Mouse (Mus musculus) lung, embryonic 16.5 days (tissue): ENCODE data around the gene Enho. TPM values are rescaled to one million over a fixed set of nuclear protein-coding genes. Genes with fewer than 3 reads are reported as not detected.
A peak's percentile ranks its signal among the peaks of the same experiment; 100 is the strongest.

Experiments
- ATAC-seq: fragments of 200-750 bp; cut with Nextera tagmentation; 2 replicates; pipeline ENCODE4 v1.8.0; 2017; ENCODE audit warnings: low read depth, mild to moderate bottlenecking, moderate library complexity
- H3K27ac ChIP-seq: fragments of 300-500 bp; sonication (generic); 2 replicates; pipeline ENCODE4 v1.5.1; 2014; ENCODE audit warnings: mild to moderate bottlenecking, control low read depth, low read length
- H3K27me3 ChIP-seq: fragments of 300-500 bp; sonication (generic); 2 replicates; pipeline ENCODE4 v1.6.1; 2014; ENCODE audit warnings: low read depth, low read length, mixed read lengths; ENCODE audit not compliant: control insufficient read depth, insufficient read depth
- H3K36me3 ChIP-seq: fragments of 300-500 bp; sonication (generic); 2 replicates; pipeline ENCODE4 v1.6.1; 2014; ENCODE audit warnings: low read length; ENCODE audit not compliant: control insufficient read depth, insufficient read depth
- H3K4me1 ChIP-seq: fragments of 300-500 bp; sonication (generic); replicated peaks from 2 replicates; pipeline ENCODE4 v1.6.1; 2014; ENCODE audit warnings: low read length, mixed read lengths; ENCODE audit not compliant: control insufficient read depth, insufficient read depth
- H3K4me2 ChIP-seq: fragments of 300-500 bp; sonication (generic); 2 replicates; pipeline ENCODE4 v1.6.1; 2014; ENCODE audit warnings: low read depth, low read length, control low read depth
- H3K4me3 ChIP-seq: fragments of 300-500 bp; sonication (generic); 2 replicates; pipeline ENCODE4 v1.5.1; 2014; ENCODE audit warnings: mild to moderate bottlenecking, low read length, control low read depth
- H3K9ac ChIP-seq: fragments of 300-500 bp; sonication (generic); 2 replicates; pipeline ENCODE4 v1.6.1; 2014; ENCODE audit warnings: low read length, control low read depth
- H3K9me3 ChIP-seq: fragments of 300-500 bp; sonication (generic); 2 replicates; pipeline ENCODE4 v1.6.1; 2016; ENCODE audit warnings: low read length; ENCODE audit not compliant: control insufficient read depth
- WGBS: fragments of 180-500 bp; shearing (Covaris S2); extraction: QIAGEN DNeasy Blood & Tissue Kit; methylation state at CpG from one replicate; pipeline ENCODE4 v1.1.7; 2014; 5-methylcytosine and 5-hydroxymethylcytosine counted together
- polyA plus RNA-seq: library from polyadenylated mRNA; unstranded; fragments of >200 nt; fragmentation: Nextera tagmentation; extraction: Ambion mirVana; gene quantifications from 2 replicates; pipeline ENCODE4 v1.2.1, GENCODE M21; 2015

Gene Enho
- polyA plus RNA-seq, 1 experiment from 2014 or later, result 7.8 TPM

DNA sequence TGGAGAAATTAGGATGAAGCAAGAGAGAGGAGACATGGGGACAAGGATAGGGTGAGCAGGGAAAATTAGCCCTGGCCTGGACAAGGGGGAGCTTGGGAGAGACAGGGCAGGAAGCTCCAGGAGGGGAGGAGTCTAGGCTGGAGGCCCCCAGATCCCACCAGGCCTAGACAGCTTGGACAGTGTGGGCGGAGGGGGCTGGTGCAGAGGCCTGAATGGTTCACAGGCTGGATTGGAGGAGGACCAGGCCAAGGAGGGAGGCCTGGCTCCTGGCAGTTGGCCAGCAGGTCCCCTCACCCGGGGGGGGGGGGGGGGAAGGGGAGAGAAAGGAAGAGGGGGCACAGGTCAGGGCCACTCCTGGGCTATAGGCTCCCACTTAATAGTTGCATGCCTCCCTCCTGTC, 39.2 kb upstream of the Enho start:
- WGBS, result 57% methylated on average over 1 of the region's 2 CpGs
- Histone ChIP-seq H3K9ac (no peak overlapping the region), H3K27ac (0 out of 2 replicates have a peak overlapping the region, but pooled peaks have one; percentile 13), H3K36me3 (no peaks in the 10 kb centered on the region), H3K4me2 (no peak overlapping the region), H3K9me3 (no peaks in the 10 kb centered on the region), H3K4me1 (peaks cover 38% of the 10 kb centered on the region), H3K27me3 (peaks cover 2% of the 10 kb centered on the region; the same call in 1 of the 2 replicates), H3K4me3 (no peak overlapping the region)
- no peak for ATAC-seq

- WGBS, result 48% methylated on average over 6 of the region's 6 CpGs
- ATAC-seq, result no peak
- Histone ChIP-seq H3K27me3 (peaks cover 2% of the 10 kb centered on the region; the same call in 1 of the 2 replicates), H3K36me3 (no peaks in the 10 kb centered on the region), H3K4me1 (peaks cover 38% of the 10 kb centered on the region), H3K4me3 (no peak overlapping the region), H3K9ac (no peak overlapping the region), H3K27ac (0 out of 2 replicates have a peak overlapping the region, but pooled peaks have one; percentile 13), H3K4me2 (no peak overlapping the region), H3K9me3 (no peaks in the 10 kb centered on the region)
Observed at GRCm38 (mm10) chr4:41678863-41679262, 38.7 kb upstream of the Enho start.

DNA sequence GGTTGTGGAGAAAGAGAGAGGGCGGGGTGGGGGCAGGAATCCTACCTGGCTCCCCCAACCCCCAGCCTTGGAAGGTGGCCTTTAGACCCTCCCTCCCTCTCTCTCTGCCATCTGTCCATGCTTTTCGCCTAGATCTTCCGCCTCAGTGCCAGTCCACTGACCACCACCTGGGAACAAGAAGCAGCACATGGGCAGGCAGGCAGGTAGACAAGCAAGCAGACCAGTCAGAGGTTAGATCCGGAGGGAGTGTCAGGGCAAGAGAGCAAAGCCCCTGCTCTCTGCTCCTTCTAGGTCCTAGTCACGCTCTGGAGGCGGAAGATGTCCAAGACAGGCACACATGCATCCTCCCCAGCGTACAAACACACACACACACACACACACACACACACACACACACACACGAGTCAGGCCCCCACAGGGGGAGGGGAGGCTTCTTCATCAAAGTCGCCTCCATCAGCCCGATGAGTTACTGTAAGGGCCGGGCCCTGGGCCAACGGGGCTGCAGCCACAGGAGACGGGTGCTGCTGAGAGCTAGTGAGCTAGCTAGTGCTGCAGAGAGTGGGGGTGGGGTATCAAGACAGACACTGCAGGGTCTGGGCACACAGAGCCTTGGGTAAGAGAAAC, 37.0 kb upstream of the Enho start:
- 37% methylated on average over 13 of the region's 13 CpGs for WGBS
- Histone ChIP-seq H3K4me3 (no peak overlapping the region), H3K36me3 (no peaks in the 10 kb centered on the region), H3K4me1 (peaks cover 39% of the 10 kb centered on the region), H3K27me3 (no peaks in the 10 kb centered on the region), H3K9me3 (no peaks in the 10 kb centered on the region), H3K9ac (no peak overlapping the region), H3K27ac (peak overlapping the region; percentile 55), H3K4me2 (no peak overlapping the region)
- ATAC-seq, result peak; percentile 82

- Histone ChIP-seq H3K36me3 (no peaks in the 10 kb centered on the region), H3K4me2 (no peak overlapping the region), H3K9me3 (no peaks in the 10 kb centered on the region), H3K27me3 (no peaks in the 10 kb centered on the region), H3K4me3 (no peak overlapping the region), H3K4me1 (peaks cover 41% of the 10 kb centered on the region), H3K27ac (peak overlapping the region; percentile 55), H3K9ac (no peak overlapping the region)
- no peak for ATAC-seq
- 41% methylated on average over 17 of the region's 17 CpGs for WGBS
Observed at GRCm38 (mm10) chr4:41676248-41677005, 36.3 kb upstream of the Enho start.

DNA sequence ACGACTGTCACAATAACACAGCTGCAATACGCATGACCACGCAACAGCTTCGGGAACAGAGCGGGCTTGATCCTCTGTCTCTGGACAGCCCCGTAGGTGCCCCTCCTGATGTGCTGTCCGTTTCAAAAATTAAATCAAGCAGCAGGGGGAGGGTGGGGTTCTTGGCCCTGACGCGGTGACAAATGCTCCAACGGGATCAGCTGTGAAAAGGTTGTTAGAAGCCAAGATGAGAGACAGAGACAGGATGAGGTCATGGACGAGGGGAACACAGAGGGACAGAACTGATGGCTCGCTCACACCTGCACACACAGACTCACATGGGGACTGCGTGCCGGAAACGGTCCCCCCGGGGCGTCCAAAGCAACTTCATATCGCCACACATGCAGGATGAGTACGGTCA, 33.1 kb upstream of the Enho start:
- 61% methylated on average over 19 of the region's 19 CpGs for WGBS
- no peaks in the 10 kb centered on the region for H3K9me3 ChIP-seq
- no peaks in the 10 kb centered on the region for H3K27me3 ChIP-seq

GRCm38 (mm10) chr4:41672522-41672963, 32.4 kb upstream of the Enho start:
- no peak overlapping the region for H3K9ac ChIP-seq
- H3K4me2 ChIP-seq, result no peak overlapping the region
- no peaks in the 10 kb centered on the region for H3K9me3 ChIP-seq
- no peak overlapping the region for H3K4me3 ChIP-seq
- peaks cover 26% of the 10 kb centered on the region for H3K4me1 ChIP-seq
- WGBS, result 41% methylated on average over 8 of the region's 8 CpGs
- no peak overlapping the region for H3K27ac ChIP-seq
- no peaks in the 10 kb centered on the region for H3K27me3 ChIP-seq
- no peak for ATAC-seq
- no peaks in the 10 kb centered on the region for H3K36me3 ChIP-seq

More for the DNA sequence above, 33.1 kb upstream of the Enho start:
- H3K4me1 ChIP-seq, result peaks cover 30% of the 10 kb centered on the region
- H3K36me3 ChIP-seq, result no peaks in the 10 kb centered on the region
- no peak overlapping the region for H3K4me2 ChIP-seq
- no peak overlapping the region for H3K27ac ChIP-seq
- H3K4me3 ChIP-seq, result no peak overlapping the region
- no peak overlapping the region for H3K9ac ChIP-seq
- ATAC-seq, result no peak

GRCm38 (mm10) chr4:41671963-41672480, 31.9 kb upstream of the Enho start:
- Histone ChIP-seq H3K4me3 (no peak overlapping the region), H3K4me2 (no peak overlapping the region), H3K9ac (no peak overlapping the region), H3K27ac (no peak overlapping the region), H3K27me3 (no peaks in the 10 kb centered on the region), H3K36me3 (no peaks in the 10 kb centered on the region), H3K4me1 (peaks cover 21% of the 10 kb centered on the region), H3K9me3 (no peaks in the 10 kb centered on the region)
- ATAC-seq, result no peak
- 48% methylated on average over 8 of the region's 8 CpGs for WGBS

GRCm38 (mm10) chr4:41671500-41671899, 31.4 kb upstream of the Enho start:
- Histone ChIP-seq H3K4me3 (no peak overlapping the region), H3K9me3 (no peaks in the 10 kb centered on the region), H3K4me2 (no peak overlapping the region), H3K36me3 (no peaks in the 10 kb centered on the region), H3K9ac (no peak overlapping the region), H3K27me3 (no peaks in the 10 kb centered on the region), H3K27ac (no peak overlapping the region), H3K4me1 (peaks cover 16% of the 10 kb centered on the region)
- WGBS, result 39% methylated on average over 5 of the region's 5 CpGs
- no peak for ATAC-seq

GRCm38 (mm10) chr4:41670836-41671235, 30.7 kb upstream of the Enho start:
- Histone ChIP-seq H3K9me3 (no peaks in the 10 kb centered on the region), H3K27me3 (no peaks in the 10 kb centered on the region), H3K4me2 (no peak overlapping the region), H3K27ac (no peak overlapping the region), H3K4me3 (no peak overlapping the region), H3K36me3 (no peaks in the 10 kb centered on the region), H3K9ac (no peak overlapping the region), H3K4me1 (peaks cover 10% of the 10 kb centered on the region)
- ATAC-seq, result no peak
- WGBS, result 79% methylated on average over 18 of the region's 18 CpGs
